Mouse (Mus musculus) v-Abl transformed pro-B cells (cell line): ENCODE measurements around the gene Kif3a.
"Not testable (repeated sequence)": the region's sequence is repeated elsewhere in the genome, so short reads cannot be mapped to it uniquely, and the experiment has no call there.

Experiments used
- in situ Hi-C, 2 experiments: fragments of 400-800 bp; cut with MboI; formaldehyde crosslinking; loops; one replicate each; pipeline ENCODE4 v1.15.1; 2025; ENCODE audit not compliant: unreplicated experiment in 2 of 2

Kif3a gene

DNA sequence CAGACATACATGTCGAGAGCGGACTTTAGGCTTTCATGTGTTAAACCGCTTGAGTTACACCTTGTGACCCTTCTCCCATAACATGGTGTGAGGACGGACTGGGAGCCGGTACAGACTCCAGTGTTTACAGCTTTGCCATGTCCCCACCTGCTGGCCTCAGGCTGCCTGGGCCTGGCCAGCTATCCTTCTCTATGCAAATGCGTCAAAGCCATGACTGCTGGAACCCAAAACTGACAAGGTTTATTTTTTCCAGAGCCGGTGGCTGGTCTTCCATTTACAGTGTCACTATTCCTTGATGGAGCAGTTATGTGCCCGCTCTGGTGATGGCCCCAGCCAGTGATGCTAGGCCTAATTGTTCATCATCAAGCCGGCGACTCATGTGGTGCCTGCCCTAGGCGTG, 26.0 kb upstream of the Kif3a start:
- in situ Hi-C loops: no loop called here

DNA sequence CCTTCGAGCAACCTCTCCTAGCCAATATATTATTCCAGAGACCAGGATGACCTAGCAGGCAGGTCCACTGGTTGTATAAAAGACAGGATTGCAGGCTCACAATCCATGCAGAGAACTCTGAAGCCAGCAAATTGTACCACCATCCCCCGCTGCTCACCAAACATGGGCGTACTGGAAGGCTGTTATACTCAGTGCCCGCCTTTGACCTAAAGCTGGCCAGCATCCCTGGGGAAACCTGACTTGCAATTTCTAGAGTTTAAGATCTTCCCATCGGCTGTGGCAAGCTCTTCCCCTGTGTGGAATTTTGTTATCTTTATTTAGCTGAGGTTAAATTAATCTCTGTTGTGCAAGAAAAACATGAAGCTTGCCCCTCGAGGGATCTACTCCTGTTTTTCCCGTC, 24.2 kb upstream of the Kif3a start:
- in situ Hi-C loops: no loop called here

DNA sequence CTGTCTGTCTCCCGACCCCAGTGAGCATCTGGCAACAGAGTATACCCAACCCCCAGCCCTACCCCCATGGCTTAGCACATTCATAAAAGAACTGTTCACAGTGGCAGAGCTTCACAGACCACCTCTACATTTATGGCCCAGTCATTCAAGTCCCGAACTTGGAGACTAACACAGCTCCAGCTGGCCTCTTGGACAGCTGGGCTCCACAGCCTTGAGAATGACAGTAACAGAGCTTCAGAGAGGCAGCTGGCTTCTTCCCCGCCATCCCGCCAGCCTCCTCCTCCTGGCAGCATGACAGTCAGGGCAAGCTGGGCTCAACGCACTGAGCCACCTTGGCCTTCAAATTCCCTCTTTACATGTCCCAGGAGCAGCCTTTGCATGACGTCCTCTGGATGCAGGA, 20.9 kb upstream of the Kif3a start:
- in situ Hi-C loops: no loop called here

DNA sequence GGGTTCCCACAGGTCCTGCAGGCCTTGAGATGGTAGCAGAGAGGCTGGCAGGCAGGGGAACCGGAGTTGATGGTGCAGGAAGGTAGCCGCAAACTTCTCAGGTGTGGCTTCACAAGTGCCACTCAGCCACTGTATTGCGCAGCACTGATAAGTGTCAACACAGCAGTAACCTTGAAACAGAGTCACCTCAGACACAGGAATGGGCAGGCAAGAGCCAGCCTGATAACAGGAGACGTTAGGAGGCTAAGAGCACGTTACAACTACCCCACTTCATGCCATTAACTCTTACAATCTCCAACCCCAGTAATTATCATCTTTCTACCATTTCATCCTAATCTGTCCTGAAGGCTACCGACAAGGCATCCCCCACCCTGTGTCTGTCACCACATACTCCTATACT, 19.6 kb upstream of the Kif3a start:
- in situ Hi-C loops: no loop called here

DNA sequence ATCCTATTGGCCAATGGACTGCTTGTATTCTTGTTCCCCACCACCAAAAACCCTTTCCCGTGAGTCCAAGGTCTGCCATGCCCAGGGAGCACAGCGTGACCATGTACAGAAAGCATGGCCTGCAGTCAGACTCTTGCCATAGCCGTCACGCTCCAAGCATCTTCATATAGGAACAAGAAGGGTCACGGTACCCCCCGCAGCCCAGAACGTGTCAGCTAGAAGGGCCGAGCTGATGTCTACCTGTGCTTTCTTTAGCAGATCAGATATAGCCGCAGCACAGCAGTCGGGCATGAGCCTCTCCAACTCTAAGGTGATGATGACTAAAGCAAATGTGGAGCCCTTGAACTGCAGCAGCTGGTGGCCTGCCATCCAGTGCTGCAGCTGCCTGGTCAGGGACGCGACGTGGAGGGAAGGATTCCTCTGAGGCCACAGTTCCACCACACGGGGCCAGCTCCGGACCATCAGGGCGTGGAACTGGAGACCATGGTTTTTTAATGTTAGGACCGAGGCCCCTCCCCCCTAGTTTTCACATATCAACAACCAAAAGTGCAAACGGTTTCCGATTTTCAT, 19.1 kb upstream of the Kif3a start:
- in situ Hi-C loops: no loop called here

DNA sequence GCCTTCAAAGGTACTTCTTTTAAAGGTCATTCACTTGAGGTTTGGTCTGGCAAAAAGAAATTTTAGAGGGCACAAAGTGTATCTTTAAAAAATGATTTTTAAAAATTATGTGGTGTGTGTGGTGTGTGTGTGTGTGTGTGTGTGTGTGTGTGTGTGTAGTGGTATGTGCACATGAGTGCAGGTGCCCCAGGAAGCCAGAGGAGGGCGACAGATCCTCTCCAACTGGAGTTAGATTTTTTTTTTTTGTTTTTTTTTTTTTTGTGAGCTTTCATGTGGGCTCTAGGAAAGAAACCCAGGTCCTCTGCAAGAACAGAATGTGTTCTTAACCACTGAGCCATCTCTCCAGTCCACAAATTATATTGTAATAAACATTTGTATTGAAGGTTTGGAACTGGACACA, 16.5 kb upstream of the Kif3a start:
- in situ Hi-C loops: no loop called here

DNA sequence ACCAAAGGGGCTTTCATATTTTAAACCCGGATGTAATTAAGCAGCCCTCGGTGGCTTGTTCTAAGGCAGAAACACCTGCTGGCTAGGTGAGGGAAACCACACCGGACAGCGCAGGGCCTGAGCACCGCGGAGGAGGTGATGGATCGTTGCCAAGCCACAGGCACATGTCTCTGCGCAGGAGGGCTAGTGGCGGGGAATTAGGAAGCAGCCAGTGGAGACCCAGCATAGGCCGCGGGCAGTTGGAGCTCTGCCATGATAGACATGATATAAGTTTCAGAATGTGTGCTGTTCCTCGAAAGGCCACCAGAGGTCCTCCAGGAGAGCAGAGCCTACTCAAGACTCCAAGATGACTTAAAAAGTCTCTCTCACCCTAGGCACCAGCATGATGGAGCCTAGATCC, 15.4 kb upstream of the Kif3a start:
- in situ Hi-C loops: no loop called here

DNA sequence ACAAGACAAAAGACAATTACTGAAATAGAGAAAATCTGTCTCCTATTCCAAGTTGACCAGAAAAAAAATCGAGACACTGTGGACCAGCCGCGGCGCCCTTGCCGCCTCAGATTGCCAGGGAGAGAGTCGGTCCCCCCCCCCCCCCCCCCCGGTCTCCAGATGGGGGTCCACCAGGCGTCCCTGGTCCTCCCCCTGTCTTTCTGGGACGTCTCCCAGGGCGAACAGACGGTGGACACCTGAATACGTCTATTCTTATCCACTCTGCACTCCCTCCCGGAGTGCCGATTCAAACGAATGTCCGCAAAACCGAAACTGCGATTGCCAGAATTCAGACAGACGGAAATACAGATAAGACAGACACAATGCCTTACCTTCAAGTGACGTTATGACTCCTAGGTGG, 10.7 kb upstream of the Kif3a start:
- in situ Hi-C loops: not testable (repeated sequence)

DNA sequence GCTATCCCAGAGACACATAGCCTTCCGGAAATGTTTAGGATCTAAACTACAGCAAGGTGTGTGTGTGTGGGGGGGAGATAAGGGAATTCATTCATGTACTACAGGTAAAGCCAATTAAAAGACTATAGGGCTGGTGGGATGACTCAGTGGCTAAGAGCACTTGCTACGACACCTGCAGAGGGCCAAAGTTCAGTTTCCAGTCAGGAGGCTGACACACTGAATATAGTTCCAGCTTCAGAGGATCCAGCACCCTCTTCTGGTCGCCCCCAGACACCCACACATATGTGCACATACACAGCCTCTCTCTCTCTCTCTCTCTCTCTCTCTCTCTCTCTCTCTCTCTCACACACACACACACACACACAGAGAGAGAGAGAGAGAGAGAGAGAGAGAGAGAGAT, 9.2 kb upstream of the Kif3a start:
- in situ Hi-C loops: not testable (repeated sequence)

DNA sequence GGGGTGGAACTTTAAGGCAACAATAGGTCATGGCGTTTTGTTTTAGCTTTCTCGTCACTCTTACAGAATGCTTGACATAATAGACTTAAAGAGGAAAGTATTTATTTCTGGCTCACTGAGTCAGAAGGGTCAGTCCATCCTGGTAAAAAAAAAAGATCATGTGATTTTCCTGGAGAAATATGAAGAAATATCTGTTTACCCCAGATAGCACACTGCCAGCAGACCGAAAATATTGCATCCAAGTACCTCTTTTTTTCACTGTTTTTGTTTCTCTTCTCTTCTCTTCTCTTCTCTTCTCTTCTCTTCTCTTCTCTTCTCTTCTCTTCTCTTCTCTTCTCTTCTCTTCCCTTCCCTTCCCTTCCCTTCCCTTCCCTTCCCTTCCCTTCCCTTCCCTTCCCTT, 7.2 kb upstream of the Kif3a start:
- in situ Hi-C loops: loop anchor here in 1 of 2 experiments (5.0 kb wide), 1 partner anchor 472 kb away; no protein-coding TSS in a partner anchor

DNA sequence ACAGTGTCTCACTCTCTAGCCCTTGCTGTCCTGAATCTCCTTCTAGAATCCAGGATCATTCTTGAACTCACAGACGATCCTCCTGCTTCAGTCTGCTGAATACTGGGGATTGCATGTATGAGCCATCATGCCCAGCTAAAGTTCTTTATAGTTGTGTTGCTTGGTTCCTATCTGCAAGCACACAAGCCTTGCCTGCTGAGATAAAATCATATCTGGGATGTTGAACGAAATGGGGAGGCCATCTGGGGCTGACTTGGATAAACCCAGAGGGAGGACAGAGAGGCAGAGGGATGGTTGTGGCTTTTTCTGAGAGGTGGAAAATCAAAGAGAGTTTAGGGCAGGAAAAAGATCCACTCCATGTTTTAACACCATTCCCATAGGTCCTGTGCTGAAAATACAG, 5.2 kb upstream of the Kif3a start:
- in situ Hi-C loops: loop anchor here in 1 of 2 experiments (5.0 kb wide), 1 partner anchor 470 kb away; no protein-coding TSS in a partner anchor

DNA sequence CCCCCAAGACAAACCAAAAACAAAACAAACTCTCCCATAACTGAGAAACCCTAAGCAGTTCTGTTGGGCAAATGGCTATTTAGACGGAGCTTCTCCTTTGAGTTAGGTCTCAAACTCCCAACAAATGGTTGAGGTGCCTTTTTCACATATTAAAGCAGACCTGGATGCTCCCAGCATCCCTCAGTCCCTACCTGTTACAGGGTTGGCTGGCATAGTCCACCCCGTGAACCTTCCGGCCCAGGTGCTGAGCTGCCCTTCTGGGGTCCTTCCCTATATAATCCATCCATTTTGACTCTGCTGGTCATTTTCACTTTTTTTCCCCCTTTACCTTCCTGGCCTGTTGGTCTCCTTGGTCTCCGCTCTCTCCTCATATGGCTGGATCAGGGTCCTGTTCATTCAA, 533 bp upstream of the Kif3a start:
- in situ Hi-C loops: no loop called here

DNA sequence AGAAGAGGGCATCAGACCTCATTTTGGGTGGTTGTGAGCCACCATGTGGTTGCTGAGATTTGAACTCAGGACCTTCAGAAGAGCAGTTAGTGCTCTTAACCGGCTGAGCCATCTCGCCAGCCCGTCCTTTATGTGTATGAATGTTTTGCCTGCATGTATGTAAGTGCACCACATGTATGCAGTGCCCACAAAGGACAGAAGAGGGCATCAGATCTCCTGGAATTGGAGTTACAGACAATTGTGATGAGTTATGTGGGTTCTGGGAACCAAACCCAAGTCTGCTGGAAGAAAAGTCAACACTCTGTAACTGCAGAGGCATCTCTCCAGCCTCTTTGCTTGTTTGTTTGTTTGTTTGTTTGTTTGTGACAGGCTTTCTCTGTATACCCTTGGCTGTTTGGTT, 13.4 kb downstream of the Kif3a start:
- in situ Hi-C loops: no loop called here

DNA sequence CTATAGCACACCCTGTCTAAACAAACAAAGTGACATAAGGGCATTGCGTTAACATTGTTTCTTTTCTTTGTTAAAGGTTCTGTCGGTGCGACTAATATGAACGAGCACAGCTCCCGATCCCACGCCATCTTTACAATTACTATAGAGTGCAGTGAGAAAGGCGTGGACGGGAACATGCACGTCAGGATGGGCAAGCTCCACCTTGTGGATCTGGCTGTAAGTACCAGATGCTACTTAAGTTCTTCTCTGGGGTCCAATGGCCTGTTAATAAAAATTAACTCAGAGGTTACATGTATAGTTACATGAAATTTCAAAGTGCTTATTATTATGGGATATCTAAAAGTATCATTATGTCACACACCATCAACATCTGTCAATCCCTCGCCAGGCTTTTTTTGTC, 16.0 kb downstream of the Kif3a start:
- in situ Hi-C loops: no loop called here

DNA sequence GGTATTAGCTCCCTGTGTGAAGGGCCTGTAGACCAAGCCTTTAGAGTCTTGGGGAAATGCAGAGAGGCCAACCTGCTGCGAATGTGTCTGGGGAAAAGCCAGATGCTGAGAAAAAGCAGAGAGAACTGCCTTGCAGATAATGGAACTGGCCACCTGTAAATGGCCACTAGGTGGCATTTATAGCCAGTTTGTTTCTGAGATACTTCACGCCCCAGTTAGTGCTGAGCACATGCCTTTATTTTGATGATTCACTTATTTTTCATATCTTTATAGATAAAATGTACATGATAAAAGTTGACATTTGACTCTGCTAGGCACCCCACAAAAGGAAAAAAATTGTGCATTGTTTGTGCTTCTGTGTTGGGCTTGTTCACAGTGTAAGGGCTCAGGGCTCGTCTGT, 17.7 kb downstream of the Kif3a start:
- in situ Hi-C loops: no loop called here

DNA sequence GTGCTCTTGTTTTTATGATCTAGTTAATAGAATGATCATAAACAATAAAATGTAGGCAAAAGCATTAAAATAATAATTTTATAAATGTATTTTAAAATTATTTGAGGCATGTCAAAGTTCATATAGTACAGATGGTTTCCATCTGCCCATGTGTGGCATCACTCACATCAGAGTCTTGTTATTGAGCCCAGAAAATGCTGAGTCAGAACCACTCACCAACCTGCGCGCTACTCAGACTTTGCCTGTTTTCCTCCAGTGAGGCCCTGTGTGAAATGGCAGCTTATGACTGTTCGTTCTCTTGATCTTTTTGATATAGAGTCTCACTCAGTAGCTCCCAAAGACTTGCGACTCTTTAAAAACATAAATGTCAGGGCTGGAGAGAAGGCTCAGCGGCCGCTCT, 18.3 kb downstream of the Kif3a start:
- in situ Hi-C loops: no loop called here

DNA sequence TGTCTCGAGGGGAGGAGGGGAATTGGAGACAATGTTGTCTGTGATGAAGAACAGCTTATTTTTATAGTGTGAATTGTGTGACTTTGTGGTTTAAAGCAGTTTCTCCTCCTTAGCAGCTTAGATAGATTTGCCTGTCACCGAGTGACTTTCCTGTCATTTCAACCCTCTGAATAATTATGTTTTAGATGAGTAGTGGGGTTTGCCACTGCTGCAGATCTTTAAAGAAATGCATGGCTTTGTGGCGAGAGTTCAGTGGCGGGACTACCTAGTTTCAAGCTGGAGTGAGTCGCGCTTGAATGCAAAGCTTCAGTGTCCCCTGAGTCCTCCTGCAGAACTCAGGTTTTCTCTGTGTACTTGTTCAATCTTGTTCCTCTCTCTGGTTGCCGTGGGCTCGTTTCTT, 21.1 kb downstream of the Kif3a start:
- in situ Hi-C loops: no loop called here

DNA sequence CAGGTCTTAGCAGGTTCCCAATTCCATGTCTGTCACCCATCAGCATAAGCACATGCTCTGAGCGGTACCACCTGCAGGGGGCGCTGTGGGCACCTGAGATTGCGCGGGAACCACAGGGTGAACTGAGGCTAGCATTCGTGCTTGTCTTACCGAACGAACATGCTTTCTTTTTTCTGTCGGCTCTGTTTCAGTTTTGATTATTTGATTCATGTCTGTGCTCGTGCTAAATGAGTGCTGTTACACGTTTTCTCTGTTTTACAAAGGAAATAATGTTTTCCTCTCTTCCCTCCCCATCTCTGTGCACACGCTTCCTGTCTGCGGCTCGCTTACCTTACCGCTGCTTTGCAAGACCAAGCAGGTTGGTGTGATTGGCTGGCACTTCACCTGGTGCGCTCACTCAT, 23.2 kb downstream of the Kif3a start:
- in situ Hi-C loops: no loop called here

DNA sequence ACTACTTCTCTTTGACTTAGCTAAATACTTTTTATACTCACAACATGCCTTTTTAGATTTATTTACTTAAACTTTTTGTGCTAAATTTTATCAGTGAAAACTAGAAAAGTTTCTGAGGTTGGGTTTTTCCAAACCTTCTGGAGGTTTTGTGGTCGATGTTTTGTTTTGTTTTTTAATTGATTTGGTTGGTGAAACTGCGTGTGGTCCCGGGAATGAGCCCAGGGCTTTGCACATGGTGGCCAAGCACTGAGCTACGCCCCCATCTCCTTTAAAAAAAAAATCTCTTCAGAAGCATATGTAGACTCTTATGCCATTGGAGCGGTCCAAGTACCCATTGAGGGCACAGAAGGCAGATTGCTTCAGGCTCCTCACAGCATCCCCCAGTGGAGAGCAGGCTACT, 23.9 kb downstream of the Kif3a start:
- in situ Hi-C loops: no loop called here

DNA sequence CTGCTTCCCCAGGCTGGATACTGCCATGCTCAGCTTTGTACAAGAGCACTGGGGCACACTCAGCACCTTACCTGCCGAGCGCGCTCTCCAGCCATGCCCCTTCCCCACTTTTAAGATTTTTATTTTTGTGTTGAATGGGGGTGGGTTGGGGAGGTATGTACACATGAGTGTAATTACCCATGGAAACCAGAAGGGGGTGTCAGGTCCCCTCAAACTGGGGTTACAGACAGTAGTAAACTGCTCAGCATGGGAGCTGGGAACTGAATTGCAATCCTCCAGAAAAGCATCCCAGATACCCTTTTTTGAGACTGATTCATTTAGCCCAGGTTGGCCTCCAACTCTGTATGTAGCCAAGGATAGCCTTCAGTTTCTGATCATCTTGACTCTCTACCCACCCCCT, 37.8 kb downstream of the Kif3a start:
- in situ Hi-C loops: no loop called here

DNA sequence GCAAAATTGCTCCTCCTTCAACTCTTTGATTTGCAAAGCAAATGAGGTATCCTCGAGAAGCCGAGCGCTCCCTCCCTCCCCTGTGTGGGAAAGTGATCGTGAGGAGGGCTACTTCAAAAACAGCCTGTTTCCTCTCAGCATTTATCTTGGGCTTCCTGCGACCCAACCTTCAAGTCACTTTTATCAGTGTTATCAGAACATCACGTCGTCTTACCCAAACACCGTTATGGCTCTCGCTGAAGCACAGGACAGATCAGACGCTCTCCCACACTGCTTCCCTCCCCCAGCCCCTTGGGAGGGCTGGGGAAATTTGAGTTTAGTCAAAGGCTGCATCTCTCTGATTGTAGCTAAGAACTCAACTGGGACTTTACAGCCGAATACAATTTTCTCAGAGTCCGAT, 38.4 kb downstream of the Kif3a start:
- in situ Hi-C loops: no loop called here

DNA sequence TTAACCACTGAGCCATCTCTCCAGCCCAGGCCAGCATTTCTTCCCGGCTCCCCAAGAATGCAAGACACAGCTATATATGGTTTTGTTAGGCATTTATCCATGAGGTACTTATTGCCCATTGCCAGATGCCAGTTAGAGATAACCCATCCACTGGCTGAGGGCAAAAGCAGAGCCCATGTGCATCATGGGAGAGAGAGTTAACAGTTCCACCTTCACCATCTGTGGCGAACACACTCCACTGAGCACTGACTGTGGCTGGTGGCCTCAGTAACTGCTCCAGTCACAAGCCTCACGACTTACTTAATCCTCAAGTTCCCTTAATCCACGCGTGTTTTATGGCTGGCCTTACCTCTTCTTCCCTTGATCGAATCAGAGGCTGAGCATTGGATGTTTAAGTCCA, 42.1 kb downstream of the Kif3a start:
- in situ Hi-C loops: no loop called here

DNA sequence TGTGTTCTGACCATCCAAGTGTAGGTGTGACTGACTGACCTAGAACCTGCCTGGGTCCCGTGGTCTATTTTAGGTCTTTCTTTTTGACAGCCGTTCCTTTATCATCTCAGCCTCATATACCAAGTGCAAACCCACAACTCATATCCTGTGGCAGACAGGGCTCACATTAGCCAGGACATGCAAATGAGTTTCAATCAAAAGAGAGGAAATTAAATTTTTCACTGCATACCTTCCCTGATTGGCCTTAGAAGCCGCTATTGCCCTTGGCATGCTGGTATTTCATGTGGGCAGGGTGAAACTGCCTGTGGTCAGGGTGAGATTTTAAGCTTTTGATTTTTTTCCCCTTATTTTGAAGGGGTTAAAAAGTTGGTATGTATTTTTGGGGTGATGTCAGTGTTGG, 42.5 kb downstream of the Kif3a start:
- in situ Hi-C loops: no loop called here
